Mouse (Mus musculus) lung, postnatal 0 days (tissue): ENCODE results near the gene Ero1l.

Experiments used
- CTCF ChIP-seq: IDR thresholded peaks from 2 replicates; pipeline ENCODE4 v1.5.1; 2016; ENCODE audit warnings: antibody characterized with exemption, mild to moderate bottlenecking
- EP300 ChIP-seq: IDR thresholded peaks from 2 replicates; pipeline ENCODE4 v1.6.1; 2016; ENCODE audit warnings: antibody characterized with exemption, mild to moderate bottlenecking, control low read depth

- TF ChIP-seq EP300 (no peak), CTCF (no peak)
These were observed 79.5 kb downstream of the Ero1l start for GRCm38 (mm10) chr14:45239042-45239441.
